Mouse (Mus musculus) heart, embryonic 15.5 days (tissue): ENCODE results near the gene Slc16a3. TPM values are rescaled to one million over a fixed set of nuclear protein-coding genes. Genes with fewer than 3 reads are reported as not detected.
A peak's percentile ranks its signal among the peaks of the same experiment; 100 is the strongest.

ENCODE experiments used
- ATAC-seq: fragments of 200-750 bp; cut with Nextera tagmentation; replicated peaks from 2 replicates; pipeline ENCODE4 v1.8.0; 2017; ENCODE audit warnings: low read depth, moderate TSS enrichment; ENCODE audit not compliant: insufficient number of reproducible peaks, insufficient read depth, low FRiP score
- H3K27ac ChIP-seq: fragments of 300-500 bp; sonication (generic); 2 replicates; pipeline ENCODE4 v1.5.1; 2015; ENCODE audit warnings: mild to moderate bottlenecking, inconsistent platforms
- H3K27me3 ChIP-seq: fragments of 300-500 bp; sonication (generic); 2 replicates; pipeline ENCODE4 v1.6.1; 2015; ENCODE audit warnings: inconsistent platforms
- H3K36me3 ChIP-seq: fragments of 300-500 bp; sonication (generic); 2 replicates; pipeline ENCODE4 v1.6.1; 2015; ENCODE audit warnings: mild to moderate bottlenecking, inconsistent platforms
- H3K4me1 ChIP-seq: fragments of 300-500 bp; sonication (generic); replicated peaks from 2 replicates; pipeline ENCODE4 v1.6.1; 2015; ENCODE audit warnings: inconsistent platforms
- H3K4me2 ChIP-seq: fragments of 300-500 bp; sonication (generic); 2 replicates; pipeline ENCODE4 v1.6.1; 2015; ENCODE audit warnings: inconsistent platforms, mild to moderate bottlenecking, moderate library complexity
- H3K4me3 ChIP-seq: fragments of 300-500 bp; sonication (generic); 2 replicates; pipeline ENCODE4 v1.5.1; 2015; ENCODE audit warnings: mild to moderate bottlenecking, inconsistent platforms
- H3K9ac ChIP-seq: fragments of 300-500 bp; sonication (generic); 2 replicates; pipeline ENCODE4 v1.6.1; 2015; ENCODE audit warnings: mild to moderate bottlenecking, inconsistent platforms
- H3K9me3 ChIP-seq: fragments of 300-500 bp; sonication (generic); replicated peaks from 2 replicates; pipeline ENCODE4 v1.6.1; 2016; ENCODE audit warnings: inconsistent platforms
- WGBS: fragments of 180-500 bp; shearing (Covaris S2); methylation state at CpG from one replicate; pipeline ENCODE4 v1.1.7; 2015; ENCODE audit warnings: mixed read lengths; 5-methylcytosine and 5-hydroxymethylcytosine counted together
- polyA plus RNA-seq: library from polyadenylated mRNA; unstranded; fragments of >200 nt; fragmentation: Nextera tagmentation; extraction: Ambion mirVana; gene quantifications from 2 replicates; pipeline ENCODE4 v1.2.1, GENCODE M21; 2015

The Slc16a3 gene
- polyA plus RNA-seq, 1 experiment from 2014 or later = 158 TPM

GRCm38 (mm10) chr11:120948861-120949851 is 876 bp downstream of the Slc16a3 start:
- H3K9ac ChIP-seq = peak overlapping the region; percentile 67
- 2% methylated on average over 75 of the region's 75 CpGs for WGBS
- peak overlapping the region; percentile 81 for H3K4me2 ChIP-seq
- peak overlapping the region; percentile 64 for H3K4me3 ChIP-seq
- no peaks in the 10 kb centered on the region for H3K27me3 ChIP-seq
- no peaks in the 10 kb centered on the region for H3K9me3 ChIP-seq
- H3K36me3 ChIP-seq = no peaks in the 10 kb centered on the region
- ATAC-seq = peak; percentile 51
- H3K27ac ChIP-seq = peak overlapping the region; percentile 92
- peaks cover 53% of the 10 kb centered on the region for H3K4me1 ChIP-seq

GRCm38 (mm10) chr11:120949863-120950262 is 1.6 kb downstream of the Slc16a3 start:
- no peaks in the 10 kb centered on the region for H3K36me3 ChIP-seq
- no peaks in the 10 kb centered on the region for H3K9me3 ChIP-seq
- no peaks in the 10 kb centered on the region for H3K27me3 ChIP-seq
- peak overlapping the region; percentile 81 for H3K4me2 ChIP-seq
- 18% methylated on average over 10 of the region's 10 CpGs for WGBS
- peaks cover 59% of the 10 kb centered on the region for H3K4me1 ChIP-seq
- H3K9ac ChIP-seq = peak overlapping the region; percentile 67
- H3K27ac ChIP-seq = peak overlapping the region; percentile 92
- ATAC-seq = no peak
- peak overlapping the region; percentile 64 for H3K4me3 ChIP-seq

DNA sequence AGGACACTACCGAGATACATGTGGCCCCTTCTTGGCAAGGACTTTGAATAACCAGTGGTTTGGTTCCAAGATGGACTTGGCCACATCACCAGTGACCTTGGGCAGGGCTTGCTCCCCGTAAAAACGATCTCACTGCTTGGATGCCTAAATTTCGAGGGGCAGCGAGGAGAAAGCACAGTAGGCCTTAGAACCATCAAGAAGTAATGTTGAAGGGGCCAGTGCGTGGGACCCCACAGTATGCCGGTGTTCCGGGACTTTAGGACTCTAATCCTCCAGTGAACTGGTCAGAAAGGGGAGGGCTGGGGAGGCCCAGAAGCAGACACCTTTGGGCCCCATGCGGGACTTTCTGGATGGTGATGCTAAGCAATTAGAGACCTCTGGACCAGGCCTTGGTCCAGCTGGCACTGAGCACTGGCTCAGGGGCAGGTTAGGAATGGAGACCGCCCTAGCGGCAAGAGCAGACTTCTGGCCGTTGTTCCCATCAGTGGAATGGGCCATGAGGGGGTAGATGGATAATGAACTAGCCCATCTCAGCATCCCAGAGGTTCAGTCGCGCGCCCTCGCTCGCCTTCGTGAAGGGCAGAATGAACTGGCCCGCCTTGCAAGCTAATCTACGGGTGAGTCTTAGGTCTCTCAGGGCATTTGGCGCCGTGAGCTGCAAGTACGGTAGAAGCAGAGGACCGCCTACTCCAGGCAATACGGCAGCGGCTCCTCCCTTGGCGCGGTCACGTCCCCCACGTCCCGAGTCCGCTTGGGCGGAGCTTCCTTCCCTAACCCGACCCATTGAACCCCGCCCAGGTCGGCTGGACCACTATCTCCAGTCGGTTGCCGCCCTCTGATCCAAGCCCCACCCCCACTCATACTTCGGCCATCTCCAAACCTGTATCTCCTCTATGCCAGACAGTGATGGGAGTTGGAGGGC is 2.3 kb downstream of the Slc16a3 start:
- peak; percentile 81 for ATAC-seq
- Histone ChIP-seq H3K4me2 (peak overlapping the region; percentile 81), H3K27me3 (no peaks in the 10 kb centered on the region), H3K4me3 (peak overlapping the region; percentile 64), H3K4me1 (peaks cover 61% of the 10 kb centered on the region), H3K36me3 (peaks cover 5% of the 10 kb centered on the region), H3K9me3 (no peaks in the 10 kb centered on the region), H3K9ac (peak overlapping the region; percentile 67), H3K27ac (peak overlapping the region; percentile 92)
- 3% methylated on average over 39 of the region's 39 CpGs for WGBS

DNA sequence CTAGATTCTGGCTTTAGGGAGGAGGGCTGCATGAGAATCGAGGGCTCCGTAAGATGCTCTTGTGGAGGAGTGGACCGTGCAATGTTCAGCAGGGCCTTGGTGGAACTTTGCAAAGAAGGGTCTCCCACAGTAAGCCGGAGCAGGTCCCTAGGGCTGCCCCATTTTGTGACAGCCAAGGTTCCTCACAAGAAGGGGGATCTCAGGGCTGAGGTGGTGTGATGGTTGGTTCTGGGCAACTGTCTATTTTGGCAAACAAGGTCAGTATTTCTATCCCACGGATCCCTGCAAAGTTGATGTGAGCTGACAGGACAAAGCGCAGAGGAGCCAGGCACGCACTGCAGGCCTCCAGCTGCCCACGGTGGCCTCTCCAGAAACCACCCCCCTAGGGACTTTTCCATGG is 3.0 kb downstream of the Slc16a3 start:
- ATAC-seq = no peak
- Histone ChIP-seq H3K4me1 (peaks cover 61% of the 10 kb centered on the region), H3K9me3 (no peaks in the 10 kb centered on the region), H3K4me2 (peak overlapping the region; percentile 81), H3K4me3 (peak overlapping the region; percentile 64), H3K27ac (peak overlapping the region; percentile 92), H3K9ac (peak overlapping the region; percentile 44), H3K27me3 (no peaks in the 10 kb centered on the region), H3K36me3 (peaks cover 12% of the 10 kb centered on the region)
- 18% methylated on average over 8 of the region's 8 CpGs for WGBS

DNA sequence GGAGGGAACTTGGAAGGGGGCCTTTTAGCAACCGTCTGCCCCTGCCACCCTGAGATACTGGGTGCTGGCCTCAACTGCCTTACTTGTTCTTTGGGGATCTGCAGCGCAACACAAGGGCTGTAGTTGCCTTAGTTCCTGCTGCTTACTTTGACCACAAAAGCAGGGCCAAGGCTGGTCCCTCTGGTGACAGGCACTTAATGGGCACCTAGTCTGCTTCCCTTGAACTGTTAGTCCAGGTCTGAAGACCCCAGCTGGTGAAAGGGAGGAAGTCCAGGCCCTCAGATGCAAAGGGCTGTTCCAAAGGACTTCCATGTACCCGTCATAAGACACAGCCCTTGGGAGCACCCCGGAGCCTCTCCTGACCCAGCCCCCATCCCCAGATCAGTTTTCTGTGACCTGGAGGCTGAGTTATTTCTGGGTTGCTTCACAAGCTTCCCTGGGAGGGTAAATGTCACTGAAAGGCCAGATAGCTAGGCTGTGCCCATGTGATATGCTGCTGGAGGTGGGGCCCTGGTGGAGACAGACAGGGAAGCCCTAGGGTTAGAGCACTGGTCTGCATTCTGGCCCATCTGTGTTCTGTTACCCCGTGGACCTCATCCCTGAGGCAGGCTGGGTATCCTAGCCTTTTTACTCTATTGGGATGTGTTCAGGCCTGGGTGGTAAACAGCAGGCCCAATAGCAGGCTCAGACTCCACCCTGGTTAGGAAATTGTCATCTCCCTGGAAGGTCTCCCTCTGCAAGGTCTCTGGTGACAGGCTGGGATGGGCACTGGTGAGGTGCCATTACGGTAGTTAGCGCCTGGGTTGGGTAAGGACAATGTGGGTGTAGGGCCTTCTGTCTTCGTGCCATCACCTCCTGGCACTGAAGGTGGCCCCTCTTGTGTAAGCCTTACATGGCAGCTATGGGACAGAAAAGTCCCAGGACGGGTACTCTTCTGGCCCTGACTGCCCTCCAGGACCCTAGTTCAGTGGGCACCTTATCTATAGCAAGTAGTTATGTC is 3.8 kb downstream of the Slc16a3 start:
- peak overlapping the region; percentile 64 for H3K4me3 ChIP-seq
- peak overlapping the region; percentile 92 for H3K27ac ChIP-seq
- no peaks in the 10 kb centered on the region for H3K9me3 ChIP-seq
- no peaks in the 10 kb centered on the region for H3K27me3 ChIP-seq
- peaks cover 20% of the 10 kb centered on the region for H3K36me3 ChIP-seq
- ATAC-seq = no peak
- H3K4me1 ChIP-seq = peaks cover 69% of the 10 kb centered on the region
- WGBS = 57% methylated on average over 9 of the region's 9 CpGs
- H3K4me2 ChIP-seq = peak overlapping the region; percentile 81
- H3K9ac ChIP-seq = peak overlapping the region; percentile 44

GRCm38 (mm10) chr11:120954936-120955335 is 6.7 kb downstream of the Slc16a3 start:
- Histone ChIP-seq H3K4me1 (peaks cover 82% of the 10 kb centered on the region), H3K27me3 (no peaks in the 10 kb centered on the region), H3K9me3 (no peaks in the 10 kb centered on the region), H3K4me3 (no peak overlapping the region), H3K4me2 (no peak overlapping the region), H3K36me3 (peaks cover 32% of the 10 kb centered on the region), H3K27ac (no peak overlapping the region), H3K9ac (no peak overlapping the region)
- ATAC-seq = no peak
- WGBS = 78% methylated on average over 5 of the region's 5 CpGs

DNA sequence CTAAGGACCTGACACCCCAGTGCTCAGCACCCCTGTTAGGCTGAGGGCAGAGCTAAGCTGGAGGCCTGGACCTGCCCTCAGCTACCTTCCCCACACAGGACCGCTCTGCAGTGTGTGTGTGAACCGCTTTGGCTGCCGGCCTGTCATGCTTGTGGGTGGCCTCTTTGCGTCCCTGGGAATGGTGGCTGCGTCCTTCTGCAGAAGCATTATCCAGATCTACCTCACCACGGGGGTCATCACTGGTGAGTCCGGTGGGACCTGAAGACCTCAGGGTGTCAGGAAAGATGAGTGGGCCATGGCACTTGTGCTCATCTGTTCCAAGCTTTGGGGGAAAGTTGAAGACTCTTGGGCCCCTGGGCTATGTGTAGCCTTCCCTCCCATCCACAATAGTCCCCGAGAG is 7.4 kb downstream of the Slc16a3 start:
- ATAC-seq = no peak
- no peaks in the 10 kb centered on the region for H3K27me3 ChIP-seq
- H3K36me3 ChIP-seq = peaks cover 32% of the 10 kb centered on the region
- no peak overlapping the region for H3K27ac ChIP-seq
- H3K4me1 ChIP-seq = peaks cover 78% of the 10 kb centered on the region
- no peak overlapping the region for H3K9ac ChIP-seq
- H3K4me3 ChIP-seq = no peak overlapping the region
- H3K4me2 ChIP-seq = no peak overlapping the region
- no peaks in the 10 kb centered on the region for H3K9me3 ChIP-seq
- whole genome bisulfite sequencing = 90% methylated on average over 8 of the region's 8 CpGs

GRCm38 (mm10) chr11:120957052-120957451 is 8.8 kb downstream of the Slc16a3 start:
- ATAC-seq = no peak
- H3K36me3 ChIP-seq = peaks cover 43% of the 10 kb centered on the region
- no peak overlapping the region for H3K9ac ChIP-seq
- H3K9me3 ChIP-seq = no peaks in the 10 kb centered on the region
- peak overlapping the region; percentile 51 for H3K27ac ChIP-seq
- no peak overlapping the region for H3K4me2 ChIP-seq
- H3K4me3 ChIP-seq = no peak overlapping the region
- no peaks in the 10 kb centered on the region for H3K27me3 ChIP-seq
- H3K4me1 ChIP-seq = peaks cover 66% of the 10 kb centered on the region
- WGBS = 43% methylated on average over 8 of the region's 8 CpGs

DNA sequence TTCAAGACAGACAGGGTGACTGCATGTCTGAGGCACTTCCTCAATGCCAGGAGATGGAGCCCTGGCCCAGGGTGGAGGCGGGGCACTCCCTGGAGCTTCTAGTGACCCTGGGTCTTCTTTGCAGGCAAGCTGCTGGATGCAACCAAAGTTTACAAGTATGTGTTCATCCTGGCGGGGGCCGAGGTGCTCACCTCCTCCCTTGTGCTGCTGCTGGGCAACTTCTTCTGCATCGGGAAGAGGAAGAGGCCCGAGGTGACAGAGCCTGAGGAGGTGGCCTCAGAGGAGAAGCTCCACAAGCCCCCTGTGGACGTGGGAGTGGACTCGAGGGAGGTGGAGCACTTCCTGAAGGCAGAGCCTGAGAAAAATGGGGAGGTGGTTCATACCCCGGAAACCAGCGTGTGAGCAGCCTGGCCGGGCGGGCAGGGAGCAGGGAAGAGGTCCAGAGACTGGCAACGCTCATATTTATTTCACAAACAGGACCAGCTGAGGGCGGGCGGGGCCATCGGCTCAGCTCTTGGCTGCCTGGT is 9.5 kb downstream of the Slc16a3 start:
- ATAC-seq = no peak
- no peak overlapping the region for H3K4me2 ChIP-seq
- H3K27me3 ChIP-seq = no peaks in the 10 kb centered on the region
- H3K36me3 ChIP-seq = peaks cover 50% of the 10 kb centered on the region
- WGBS = 57% methylated on average over 15 of the region's 15 CpGs
- H3K9ac ChIP-seq = no peak overlapping the region
- no peaks in the 10 kb centered on the region for H3K9me3 ChIP-seq
- H3K4me1 ChIP-seq = peaks cover 60% of the 10 kb centered on the region
- H3K4me3 ChIP-seq = no peak overlapping the region
- H3K27ac ChIP-seq = peak overlapping the region; percentile 51

DNA sequence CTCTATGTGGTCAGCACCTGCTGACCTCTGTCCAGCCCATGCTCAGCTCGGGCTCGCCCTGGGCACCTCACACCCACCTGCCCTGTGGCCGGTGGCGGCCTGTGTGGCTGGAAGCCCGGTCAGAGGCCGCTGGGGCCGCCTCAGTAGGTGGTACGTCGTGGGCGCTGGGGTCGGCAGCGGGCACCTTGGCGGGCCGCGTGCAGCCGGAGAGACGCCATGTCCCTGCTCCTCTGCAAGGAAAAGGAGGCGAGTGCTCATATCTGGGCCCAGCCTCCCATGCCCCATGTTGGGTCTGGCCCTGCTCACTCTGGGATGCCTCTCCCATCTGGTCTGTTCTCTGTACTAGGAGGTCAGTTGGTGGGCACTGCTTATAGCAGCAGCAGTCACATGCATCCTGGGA is 10.8 kb downstream of the Slc16a3 start:
- Histone ChIP-seq H3K9me3 (no peaks in the 10 kb centered on the region), H3K4me1 (peaks cover 59% of the 10 kb centered on the region), H3K4me2 (no peak overlapping the region), H3K36me3 (peaks cover 63% of the 10 kb centered on the region), H3K4me3 (no peak overlapping the region), H3K9ac (no peak overlapping the region), H3K27ac (peak overlapping the region; percentile 69), H3K27me3 (no peaks in the 10 kb centered on the region)
- 0 out of 2 replicates have a peak, but pooled peaks have one; percentile 11 for ATAC-seq
- 75% methylated on average over 18 of the region's 18 CpGs for WGBS
